Mouse (Mus musculus): ENCODE results near the gene Rnf157.

DNA sequence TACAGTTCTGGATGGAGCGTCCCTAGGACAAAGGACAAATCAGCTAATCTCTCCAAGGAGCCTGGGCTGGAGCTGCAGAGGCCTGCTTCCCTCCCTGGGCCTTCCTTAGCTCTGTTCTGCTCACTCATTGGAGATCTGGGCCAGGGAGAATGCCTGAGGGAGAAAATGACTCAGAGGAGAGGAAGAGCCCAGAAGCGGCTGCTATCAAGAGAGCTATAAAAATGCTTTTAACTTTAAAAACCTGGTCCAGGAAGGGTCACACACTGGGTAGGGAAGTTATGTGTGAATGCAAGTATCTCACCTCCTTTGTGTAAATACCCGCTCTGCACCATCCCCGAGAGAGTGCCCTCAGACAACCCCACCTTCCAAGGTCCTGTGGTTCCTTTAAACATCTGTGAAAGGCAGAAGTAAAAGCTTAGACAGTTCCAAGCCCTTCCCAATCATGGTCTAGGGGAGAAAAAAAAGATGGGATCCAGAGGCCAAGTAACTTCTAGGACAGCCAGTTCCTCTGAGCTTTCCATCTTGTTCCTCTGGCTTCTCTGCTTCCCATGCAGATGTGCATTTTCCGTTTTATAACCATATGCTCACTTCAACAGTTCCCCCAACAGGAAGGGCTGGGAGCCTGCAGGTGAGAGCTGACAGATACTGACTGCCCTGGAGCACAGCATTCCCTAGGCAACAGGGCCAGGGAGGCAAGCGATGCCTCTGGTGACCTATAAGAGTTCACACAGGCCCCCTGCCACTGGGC is 3.5 kb upstream of the Rnf157 start:
- no peak for TF ChIP-seq CTCF (IDR thresholded peaks at IDR 0.05; ENCODE audit: insufficient read depth, low read depth, low read length)
- TF ChIP-seq POLR2A (IDR thresholded peaks at IDR 0.05; ENCODE audit: insufficient read depth, low read depth, low read length), result no peak

Measured in olfactory bulb, adult 2 months (tissue).